Mouse (Mus musculus): Measurements from ENCODE around the gene C1qc. TPM values are rescaled to one million over a fixed set of nuclear protein-coding genes. Genes with fewer than 3 reads are reported as not detected.

Gene C1qc
- polyA plus RNA-seq, 1 experiment from 2014 or later, result 21.9 TPM

DNA sequence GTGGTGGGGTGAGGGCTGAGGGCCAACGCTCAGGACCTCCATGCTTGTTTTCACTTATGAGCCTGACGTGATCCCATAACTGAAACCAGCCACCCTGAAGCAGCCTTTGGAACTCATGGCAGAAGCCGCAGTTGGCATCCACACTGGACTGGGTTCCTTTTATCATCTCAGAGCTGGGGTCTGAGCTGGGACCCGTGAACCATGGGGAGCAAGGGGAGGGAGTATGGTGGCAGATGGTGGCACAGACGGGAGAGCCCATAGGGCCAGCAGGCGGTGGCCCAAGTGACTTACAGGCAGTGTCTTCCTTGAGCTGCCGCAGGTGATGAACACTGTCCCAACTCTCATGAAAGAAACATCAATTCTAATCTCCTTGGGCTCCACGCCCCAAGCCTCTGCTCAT, 26.0 kb upstream of the C1qc start:
- Histone ChIP-seq H3K9ac (ENCODE audit: low read length) (no peak overlapping the region), H3K36me3 (ENCODE audit: control insufficient read depth, insufficient read depth, low read length) (no peaks in the 10 kb centered on the region), H3K4me1 (replicated peaks; ENCODE audit: control insufficient read depth, insufficient read depth, low read length) (no peaks in the 10 kb centered on the region), H3K9me3 (ENCODE audit: control insufficient read depth, low read length) (no peaks in the 10 kb centered on the region), H3K27ac (ENCODE audit: low read length) (no peak overlapping the region), H3K4me2 (ENCODE audit: low read depth, low read length) (no peak overlapping the region), H3K27me3 (ENCODE audit: control insufficient read depth, insufficient read depth, low read depth, low read length) (0 out of 2 replicates have a peak, but pooled peaks cover 3% of the 10 kb centered on the region), H3K4me3 (ENCODE audit: low read length) (no peak overlapping the region)
- ATAC-seq (ENCODE audit: low read depth), result no peak
- WGBS, result 80% methylated on average over 8 of the region's 8 CpGs

DNA sequence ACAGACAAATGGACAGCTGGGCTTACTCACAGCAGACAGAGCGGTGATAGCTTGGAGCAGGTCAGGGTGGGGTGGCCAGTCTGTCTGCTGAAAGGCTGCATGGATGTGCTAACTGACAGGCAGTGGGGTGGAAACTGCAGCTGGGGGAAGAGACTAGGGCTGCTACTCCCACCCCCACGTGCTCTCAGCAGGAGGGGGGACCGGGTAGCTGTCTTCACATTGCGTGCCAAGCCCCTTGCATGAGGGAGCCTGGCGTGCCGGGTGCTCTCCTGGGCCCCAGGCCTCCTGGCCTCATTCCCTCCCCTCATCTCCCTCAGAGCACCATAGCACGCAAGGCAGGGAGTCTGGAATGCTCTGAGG, 24.3 kb upstream of the C1qc start:
- Histone ChIP-seq H3K4me3 (ENCODE audit: low read length) (no peak overlapping the region), H3K27me3 (ENCODE audit: control insufficient read depth, insufficient read depth, low read depth, low read length) (peaks cover 10% of the 10 kb centered on the region), H3K27ac (ENCODE audit: low read length) (no peak overlapping the region), H3K4me2 (ENCODE audit: low read depth, low read length) (no peak overlapping the region), H3K4me1 (replicated peaks; ENCODE audit: control insufficient read depth, insufficient read depth, low read length) (no peaks in the 10 kb centered on the region), H3K9me3 (ENCODE audit: control insufficient read depth, low read length) (no peaks in the 10 kb centered on the region), H3K9ac (ENCODE audit: low read length) (no peak overlapping the region), H3K36me3 (ENCODE audit: control insufficient read depth, insufficient read depth, low read length) (no peaks in the 10 kb centered on the region)
- no peak for ATAC-seq (ENCODE audit: low read depth)
- 30% methylated on average over 7 of the region's 7 CpGs for WGBS

DNA sequence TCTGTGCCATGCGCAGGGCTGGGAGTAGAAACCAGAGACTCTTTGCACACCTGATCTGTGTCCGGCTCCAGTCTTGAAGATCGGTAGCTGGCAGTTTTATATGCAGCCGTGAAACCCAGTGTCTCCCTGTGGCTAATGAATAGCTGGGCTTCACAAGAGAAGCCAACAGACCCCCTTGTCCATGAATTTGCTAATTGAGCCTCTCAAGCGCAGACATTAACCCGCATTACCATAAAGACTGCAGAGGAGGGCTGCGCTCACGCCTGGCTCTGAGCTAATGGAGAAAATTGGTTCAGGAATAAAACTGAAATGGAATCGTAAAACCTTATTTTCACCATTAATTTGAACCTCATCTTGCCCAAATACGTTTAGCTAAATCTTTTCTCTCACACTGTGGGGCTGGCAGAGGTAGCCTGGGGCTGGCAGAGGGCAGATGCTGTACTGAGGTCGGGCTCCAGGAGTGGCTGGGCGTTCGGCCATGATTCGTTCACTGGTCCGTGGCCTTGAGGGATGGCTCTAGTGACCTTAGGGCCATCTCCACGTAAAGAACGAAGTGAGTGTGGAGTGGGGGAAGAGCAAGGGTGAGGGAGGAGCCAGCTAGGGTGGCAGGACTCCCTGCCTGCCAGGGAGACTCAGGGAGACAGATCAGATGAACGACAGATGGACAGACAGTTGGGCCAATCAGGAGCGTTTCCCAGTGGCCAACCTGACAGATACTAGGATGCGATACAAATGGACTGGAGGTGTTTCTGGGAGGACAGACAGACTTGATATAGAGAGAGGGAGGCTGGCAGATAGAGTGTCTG, 23.7 kb upstream of the C1qc start:
- WGBS, result 56% methylated on average over 20 of the region's 20 CpGs
- no peak overlapping the region for H3K4me2 ChIP-seq (ENCODE audit: low read depth, low read length)
- no peaks in the 10 kb centered on the region for H3K9me3 ChIP-seq (ENCODE audit: control insufficient read depth, low read length)
- H3K9ac ChIP-seq (ENCODE audit: low read length), result no peak overlapping the region
- H3K4me1 ChIP-seq (replicated peaks; ENCODE audit: control insufficient read depth, insufficient read depth, low read length), result no peaks in the 10 kb centered on the region
- ATAC-seq (ENCODE audit: low read depth), result no peak
- no peaks in the 10 kb centered on the region for H3K36me3 ChIP-seq (ENCODE audit: control insufficient read depth, insufficient read depth, low read length)
- peaks cover 16% of the 10 kb centered on the region for H3K27me3 ChIP-seq (ENCODE audit: control insufficient read depth, insufficient read depth, low read depth, low read length)
- H3K4me3 ChIP-seq (ENCODE audit: low read length), result no peak overlapping the region
- no peak overlapping the region for H3K27ac ChIP-seq (ENCODE audit: low read length)

DNA sequence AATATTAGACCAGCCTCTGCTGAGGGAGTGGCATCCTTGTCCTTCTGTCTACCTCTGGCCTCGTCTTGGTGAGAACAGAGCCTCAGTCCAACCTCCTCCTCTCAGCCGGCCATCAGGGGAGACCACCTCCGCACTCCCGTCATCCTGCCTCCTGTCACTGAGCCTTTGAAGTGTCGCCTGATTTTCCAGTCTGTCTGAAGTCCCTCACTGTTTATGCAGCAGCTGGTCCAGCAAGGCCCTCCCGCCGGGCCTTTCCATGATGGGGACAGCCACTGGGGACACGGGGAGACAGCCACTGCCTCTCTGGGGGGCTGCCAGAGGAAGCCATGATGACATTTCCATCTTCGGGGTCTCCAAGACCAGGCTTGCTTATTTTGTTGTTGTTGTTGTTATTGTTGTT, 20.0 kb upstream of the C1qc start:
- no peak overlapping the region for H3K27ac ChIP-seq (ENCODE audit: low read length)
- H3K9me3 ChIP-seq (ENCODE audit: control insufficient read depth, low read length), result no peaks in the 10 kb centered on the region
- no peaks in the 10 kb centered on the region for H3K4me1 ChIP-seq (replicated peaks; ENCODE audit: control insufficient read depth, insufficient read depth, low read length)
- H3K4me3 ChIP-seq (ENCODE audit: low read length), result no peak overlapping the region
- H3K9ac ChIP-seq (ENCODE audit: low read length), result no peak overlapping the region
- H3K36me3 ChIP-seq (ENCODE audit: control insufficient read depth, insufficient read depth, low read length), result no peaks in the 10 kb centered on the region
- H3K27me3 ChIP-seq (ENCODE audit: control insufficient read depth, insufficient read depth, low read depth, low read length), result peaks cover 28% of the 10 kb centered on the region
- WGBS, result 12% methylated on average over 9 of the region's 9 CpGs
- H3K4me2 ChIP-seq (ENCODE audit: low read depth, low read length), result no peak overlapping the region
- no peak for ATAC-seq (ENCODE audit: low read depth)

DNA sequence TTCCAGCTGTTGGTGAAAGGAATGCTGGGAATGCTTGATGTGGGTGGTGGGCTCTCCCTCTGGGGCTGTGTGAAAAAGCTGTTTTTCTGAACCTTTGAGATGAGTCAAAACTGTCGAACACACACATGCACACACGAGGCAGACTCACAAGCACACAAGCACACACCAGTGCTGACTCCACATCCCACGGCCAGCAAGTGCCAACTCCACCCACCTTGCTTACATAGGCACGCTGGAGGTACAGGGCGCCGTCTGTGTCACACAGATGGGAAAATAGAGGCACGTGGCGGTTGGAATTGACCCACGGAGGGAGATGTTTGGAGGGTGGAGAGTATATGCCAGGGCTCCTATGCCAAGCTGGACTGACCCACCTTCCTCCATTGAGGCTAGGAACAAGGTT, 18.9 kb upstream of the C1qc start:
- Histone ChIP-seq H3K4me1 (replicated peaks; ENCODE audit: control insufficient read depth, insufficient read depth, low read length) (no peaks in the 10 kb centered on the region), H3K4me3 (ENCODE audit: low read length) (no peak overlapping the region), H3K4me2 (ENCODE audit: low read depth, low read length) (no peak overlapping the region), H3K9ac (ENCODE audit: low read length) (no peak overlapping the region), H3K36me3 (ENCODE audit: control insufficient read depth, insufficient read depth, low read length) (no peaks in the 10 kb centered on the region), H3K27ac (ENCODE audit: low read length) (no peak overlapping the region), H3K27me3 (ENCODE audit: control insufficient read depth, insufficient read depth, low read depth, low read length) (peaks cover 29% of the 10 kb centered on the region), H3K9me3 (ENCODE audit: control insufficient read depth, low read length) (no peaks in the 10 kb centered on the region)
- WGBS, result 34% methylated on average over 9 of the region's 9 CpGs
- no peak for ATAC-seq (ENCODE audit: low read depth)

DNA sequence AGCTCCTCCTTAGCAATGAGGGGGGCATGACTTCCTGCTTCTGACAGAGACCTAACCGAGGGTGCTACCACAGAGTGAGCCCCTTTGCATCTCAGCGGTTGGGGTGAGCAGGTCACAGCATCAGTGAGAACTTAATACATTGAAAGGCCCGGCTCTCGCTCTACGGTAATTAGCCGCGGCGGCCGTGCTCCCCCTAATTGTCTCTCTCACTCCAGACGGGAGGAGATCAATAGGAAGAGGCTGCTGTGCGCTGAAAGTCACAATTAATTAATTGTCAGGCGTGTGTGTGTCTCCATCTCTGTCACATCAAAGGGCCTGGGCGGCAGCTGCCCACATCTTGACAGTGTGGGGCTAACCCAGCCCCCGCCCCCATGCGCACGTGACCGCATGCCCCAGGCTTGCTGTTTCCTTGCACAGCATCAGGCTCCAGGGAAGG, 18.4 kb upstream of the C1qc start:
- H3K27me3 ChIP-seq (ENCODE audit: control insufficient read depth, insufficient read depth, low read depth, low read length), result peaks cover 33% of the 10 kb centered on the region
- no peak overlapping the region for H3K4me3 ChIP-seq (ENCODE audit: low read length)
- no peak overlapping the region for H3K4me2 ChIP-seq (ENCODE audit: low read depth, low read length)
- no peaks in the 10 kb centered on the region for H3K4me1 ChIP-seq (replicated peaks; ENCODE audit: control insufficient read depth, insufficient read depth, low read length)
- no peaks in the 10 kb centered on the region for H3K9me3 ChIP-seq (ENCODE audit: control insufficient read depth, low read length)
- no peak overlapping the region for H3K9ac ChIP-seq (ENCODE audit: low read length)
- H3K36me3 ChIP-seq (ENCODE audit: control insufficient read depth, insufficient read depth, low read length), result no peaks in the 10 kb centered on the region
- H3K27ac ChIP-seq (ENCODE audit: low read length), result no peak overlapping the region
- WGBS, result 12% methylated on average over 17 of the region's 17 CpGs
- no peak for ATAC-seq (ENCODE audit: low read depth)

DNA sequence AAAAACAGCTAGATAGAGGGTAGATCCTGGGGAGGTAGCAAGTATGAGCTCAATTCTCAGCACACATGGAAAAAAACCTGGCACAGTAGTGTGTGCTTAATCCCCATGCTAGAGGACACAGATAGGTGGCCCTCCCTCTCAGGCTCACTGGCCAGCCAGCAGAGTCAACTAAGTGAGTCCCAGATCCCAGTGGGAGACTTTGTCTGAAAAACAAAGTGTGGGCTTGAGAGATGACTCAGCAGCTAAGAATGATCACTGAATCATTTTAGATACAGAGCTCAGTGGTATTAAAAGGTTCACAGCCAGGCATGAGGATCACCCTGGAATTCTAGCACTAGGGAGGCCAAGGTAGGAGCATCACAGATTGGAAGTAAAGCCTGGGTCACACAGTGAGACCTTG, 14.9 kb upstream of the C1qc start:
- Histone ChIP-seq H3K4me1 (replicated peaks; ENCODE audit: control insufficient read depth, insufficient read depth, low read length) (no peaks in the 10 kb centered on the region), H3K27me3 (ENCODE audit: control insufficient read depth, insufficient read depth, low read depth, low read length) (peaks cover 53% of the 10 kb centered on the region), H3K9me3 (ENCODE audit: control insufficient read depth, low read length) (no peaks in the 10 kb centered on the region), H3K36me3 (ENCODE audit: control insufficient read depth, insufficient read depth, low read length) (no peaks in the 10 kb centered on the region), H3K4me3 (ENCODE audit: low read length) (no peak overlapping the region), H3K9ac (ENCODE audit: low read length) (no peak overlapping the region), H3K4me2 (ENCODE audit: low read depth, low read length) (no peak overlapping the region), H3K27ac (ENCODE audit: low read length) (no peak overlapping the region)
- no peak for ATAC-seq (ENCODE audit: low read depth)

DNA sequence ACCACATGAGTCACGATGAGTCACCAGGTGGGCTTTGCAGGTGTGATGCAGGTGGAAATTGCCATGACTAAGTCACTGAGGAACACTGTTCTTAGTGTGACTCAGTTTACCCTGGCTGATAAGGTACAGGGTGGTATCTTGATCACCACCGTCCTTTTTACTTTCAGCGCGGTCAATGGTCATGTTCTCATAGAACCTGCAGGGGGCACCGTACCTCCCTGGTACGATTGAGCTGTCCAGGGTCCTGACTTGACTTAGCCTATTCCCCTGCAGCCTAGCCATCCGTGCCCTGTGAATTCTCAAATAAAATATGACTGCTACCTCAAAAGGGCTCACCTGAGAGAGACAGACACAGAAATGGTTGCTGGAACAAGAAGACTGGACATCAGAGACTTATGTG, 14.2 kb upstream of the C1qc start:
- H3K4me3 ChIP-seq (ENCODE audit: low read length), result no peak overlapping the region
- no peak overlapping the region for H3K4me2 ChIP-seq (ENCODE audit: low read depth, low read length)
- 11% methylated on average over 7 of the region's 7 CpGs for WGBS
- no peaks in the 10 kb centered on the region for H3K4me1 ChIP-seq (replicated peaks; ENCODE audit: control insufficient read depth, insufficient read depth, low read length)
- peaks cover 47% of the 10 kb centered on the region for H3K27me3 ChIP-seq (ENCODE audit: control insufficient read depth, insufficient read depth, low read depth, low read length)
- no peak overlapping the region for H3K27ac ChIP-seq (ENCODE audit: low read length)
- H3K36me3 ChIP-seq (ENCODE audit: control insufficient read depth, insufficient read depth, low read length), result no peaks in the 10 kb centered on the region
- no peaks in the 10 kb centered on the region for H3K9me3 ChIP-seq (ENCODE audit: control insufficient read depth, low read length)
- H3K9ac ChIP-seq (ENCODE audit: low read length), result no peak overlapping the region
- ATAC-seq (ENCODE audit: low read depth), result 0 out of 2 replicates have a peak, but pooled peaks have one; percentile 45

DNA sequence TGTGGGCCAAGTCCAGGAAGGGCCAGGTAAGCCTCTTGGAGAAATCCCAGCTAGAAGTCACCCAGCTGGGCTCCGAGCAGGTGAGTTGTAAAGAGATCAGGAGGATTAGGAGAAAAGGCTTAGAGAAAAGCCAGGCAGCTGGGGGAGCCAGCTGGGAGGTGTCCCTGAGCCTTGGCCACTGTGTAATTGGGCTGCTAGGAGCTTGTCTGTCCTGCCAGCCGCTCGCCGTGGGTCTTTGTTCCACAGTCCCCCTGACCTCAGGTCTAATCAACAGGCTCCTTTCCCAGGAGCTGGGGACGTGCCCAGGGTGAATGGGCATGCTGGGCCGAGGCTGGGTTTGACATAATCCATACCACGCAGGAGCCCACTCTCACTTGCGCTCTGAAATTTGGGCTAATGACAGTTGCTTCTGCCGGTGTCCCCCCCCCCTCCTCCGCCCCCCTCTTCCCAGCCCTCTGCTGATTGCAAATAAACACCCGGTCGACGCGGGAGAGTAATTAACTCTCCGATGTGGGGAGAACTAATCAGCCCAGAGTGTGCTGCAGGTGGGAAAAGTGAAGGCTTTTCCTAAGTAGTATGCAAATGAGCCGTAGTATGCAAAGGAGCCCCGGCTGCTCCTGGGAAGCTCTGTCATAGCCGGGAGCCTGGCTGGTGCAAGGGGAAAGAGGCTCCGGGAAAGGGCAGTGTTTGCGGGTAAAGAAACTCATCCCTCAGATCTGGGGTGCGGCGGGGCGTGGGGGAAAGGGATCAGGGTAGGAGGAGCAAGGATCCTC, 12.1 kb upstream of the C1qc start:
- ATAC-seq (ENCODE audit: low read depth), result no peak
- 2% methylated on average over 22 of the region's 23 CpGs for WGBS
- peaks cover 30% of the 10 kb centered on the region for H3K27me3 ChIP-seq (ENCODE audit: control insufficient read depth, insufficient read depth, low read depth, low read length)

More for the DNA sequence above, 12.1 kb upstream of the C1qc start:
- H3K4me1 ChIP-seq (replicated peaks; ENCODE audit: control insufficient read depth, insufficient read depth, low read length), result no peaks in the 10 kb centered on the region
- no peak overlapping the region for H3K27ac ChIP-seq (ENCODE audit: low read length)
- H3K4me2 ChIP-seq (ENCODE audit: low read depth, low read length), result no peak overlapping the region
- H3K9me3 ChIP-seq (ENCODE audit: control insufficient read depth, low read length), result no peaks in the 10 kb centered on the region
- no peak overlapping the region; the same call in 1 of the 2 replicates for H3K4me3 ChIP-seq (ENCODE audit: low read length)
- H3K9ac ChIP-seq (ENCODE audit: low read length), result no peak overlapping the region
- no peaks in the 10 kb centered on the region for H3K36me3 ChIP-seq (ENCODE audit: control insufficient read depth, insufficient read depth, low read length)
